Mouse (Mus musculus) kidney, embryonic 16.5 days (tissue): ENCODE measurements around the gene Dgkk. TPM values are rescaled to one million over a fixed set of nuclear protein-coding genes. Genes with fewer than 3 reads are reported as not detected.
"Not testable (repeated sequence)": the region's sequence is repeated elsewhere in the genome, so short reads cannot be mapped to it uniquely, and the experiment has no call there.

Experiments
- ATAC-seq: fragments of 200-750 bp; cut with Nextera tagmentation; 2 replicates; pipeline ENCODE4 v1.8.0; 2017; ENCODE audit warnings: moderate TSS enrichment; ENCODE audit not compliant: low FRiP score, low TSS enrichment
- H3K27ac ChIP-seq: fragments of 300-500 bp; sonication (generic); 2 replicates; pipeline ENCODE4 v1.5.1; 2014; ENCODE audit warnings: low read length
- H3K27me3 ChIP-seq: fragments of 300-500 bp; sonication (generic); 2 replicates; pipeline ENCODE4 v1.6.1; 2014; ENCODE audit warnings: low read length, control low read depth, mixed read lengths; ENCODE audit not compliant: insufficient read depth
- H3K36me3 ChIP-seq: fragments of 300-500 bp; sonication (generic); 2 replicates; pipeline ENCODE4 v1.6.1; 2014; ENCODE audit warnings: low read length, control low read depth, mixed read lengths; ENCODE audit not compliant: insufficient read depth
- H3K4me1 ChIP-seq: fragments of 300-500 bp; sonication (generic); 2 replicates; pipeline ENCODE4 v1.6.1; 2014; ENCODE audit warnings: low read length, control low read depth, mixed read lengths; ENCODE audit not compliant: insufficient read depth
- H3K4me2 ChIP-seq: fragments of 300-500 bp; sonication (generic); replicated peaks from 2 replicates; pipeline ENCODE4 v1.6.1; 2014; ENCODE audit warnings: low read depth, low read length
- H3K4me3 ChIP-seq: fragments of 300-500 bp; sonication (generic); 2 replicates; pipeline ENCODE4 v1.5.1; 2014; ENCODE audit warnings: mild to moderate bottlenecking, low read length
- H3K9ac ChIP-seq: fragments of 300-500 bp; sonication (generic); replicated peaks from 2 replicates; pipeline ENCODE4 v1.6.1; 2014; ENCODE audit warnings: low read length
- H3K9me3 ChIP-seq: fragments of 300-500 bp; sonication (generic); 2 replicates; pipeline ENCODE4 v1.6.1; 2016; ENCODE audit warnings: low read length, control low read depth
- WGBS: fragments of 180-500 bp; shearing (Covaris S2); extraction: QIAGEN DNeasy Blood & Tissue Kit; methylation state at CpG from one replicate; pipeline ENCODE4 v1.1.7; 2014; 5-methylcytosine and 5-hydroxymethylcytosine counted together
- polyA plus RNA-seq: library from polyadenylated mRNA; unstranded; fragments of >200 nt; fragmentation: Nextera tagmentation; extraction: Ambion mirVana; gene quantifications from 2 replicates; pipeline ENCODE4 v1.2.1, GENCODE M21; 2015

Gene Dgkk
- polyA plus RNA-seq, 1 experiment from 2014 or later = 0.21 TPM

DNA sequence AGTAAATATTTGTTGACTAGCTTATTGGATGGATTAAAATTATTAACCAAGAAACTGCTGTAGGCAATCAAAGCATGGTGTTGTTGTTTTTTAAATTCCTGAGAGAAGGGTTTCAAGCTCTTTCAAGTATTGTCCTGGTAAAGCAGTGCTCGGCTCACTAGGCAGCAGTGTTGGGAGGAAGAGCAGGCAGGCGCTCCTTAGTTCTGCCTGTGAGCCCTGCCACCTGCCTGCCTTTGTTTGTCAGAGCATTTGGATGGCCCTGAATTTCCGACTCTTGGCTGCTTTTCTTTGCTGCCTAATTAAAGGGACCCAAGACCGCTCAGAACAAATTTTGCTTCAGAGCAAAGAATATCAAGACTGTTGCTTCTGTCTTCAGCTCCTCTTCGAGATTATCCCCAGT, 114.8 kb downstream of the Dgkk start:
- Histone ChIP-seq H3K27me3 (no peaks in the 10 kb centered on the region), H3K4me2 (no peak overlapping the region), H3K4me1 (no peaks in the 10 kb centered on the region), H3K36me3 (no peaks in the 10 kb centered on the region), H3K4me3 (no peak overlapping the region), H3K27ac (no peak overlapping the region), H3K9ac (no peak overlapping the region), H3K9me3 (no peaks in the 10 kb centered on the region)
- ATAC-seq = 0 out of 2 replicates have a peak, but pooled peaks have one; percentile 51
- WGBS = 30% methylated on average over 5 of the region's 5 CpGs

DNA sequence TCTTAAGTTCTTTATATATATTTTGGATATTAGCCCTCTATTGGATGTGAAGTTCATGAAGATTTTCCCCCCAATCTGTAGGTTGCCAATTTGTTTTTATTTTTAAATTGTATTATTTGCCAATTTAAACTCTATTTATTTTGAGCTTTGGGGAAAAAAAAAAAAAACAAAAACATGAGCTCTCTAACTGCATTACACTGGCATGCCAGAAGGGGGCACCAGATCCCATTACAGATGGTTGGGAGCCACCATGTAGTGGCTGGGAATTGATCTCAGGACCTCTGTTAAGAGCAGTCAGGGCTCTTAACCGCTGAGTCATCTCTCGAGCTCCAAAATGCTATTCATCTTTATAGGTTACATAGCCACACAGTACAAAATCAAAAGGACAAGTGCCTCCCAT, 131.9 kb downstream of the Dgkk start:
- no peaks in the 10 kb centered on the region for H3K9me3 ChIP-seq
- WGBS = 85% methylated on average over 2 of the region's 2 CpGs
- H3K27me3 ChIP-seq = no peaks in the 10 kb centered on the region
- no peak overlapping the region for H3K4me2 ChIP-seq
- H3K36me3 ChIP-seq = no peaks in the 10 kb centered on the region
- no peak overlapping the region for H3K9ac ChIP-seq
- no peaks in the 10 kb centered on the region for H3K4me1 ChIP-seq
- no peak overlapping the region for H3K4me3 ChIP-seq
- no peak for ATAC-seq
- H3K27ac ChIP-seq = no peak overlapping the region

- H3K4me2 ChIP-seq = no peak overlapping the region
- H3K9me3 ChIP-seq = no peaks in the 10 kb centered on the region
- no peaks in the 10 kb centered on the region for H3K27me3 ChIP-seq
- H3K36me3 ChIP-seq = no peaks in the 10 kb centered on the region
- no peak overlapping the region for H3K27ac ChIP-seq
- WGBS = 75% methylated on average over 5 of the region's 5 CpGs
- H3K4me3 ChIP-seq = no peak overlapping the region
- ATAC-seq = no peak
- H3K4me1 ChIP-seq = no peaks in the 10 kb centered on the region
- H3K9ac ChIP-seq = no peak overlapping the region
Measured at GRCm38 (mm10) chrX:6922165-6922564, 143.1 kb downstream of the Dgkk start.

GRCm38 (mm10) chrX:6926224-6926623, 147.1 kb downstream of the Dgkk start:
- WGBS = 78% methylated on average over 4 of the region's 4 CpGs
- no peaks in the 10 kb centered on the region for H3K36me3 ChIP-seq
- H3K9me3 ChIP-seq = no peaks in the 10 kb centered on the region
- H3K9ac ChIP-seq = no peak overlapping the region
- no peak overlapping the region for H3K4me2 ChIP-seq
- H3K27me3 ChIP-seq = no peaks in the 10 kb centered on the region
- H3K4me3 ChIP-seq = no peak overlapping the region
- H3K4me1 ChIP-seq = no peaks in the 10 kb centered on the region
- no peak for ATAC-seq
- H3K27ac ChIP-seq = no peak overlapping the region

DNA sequence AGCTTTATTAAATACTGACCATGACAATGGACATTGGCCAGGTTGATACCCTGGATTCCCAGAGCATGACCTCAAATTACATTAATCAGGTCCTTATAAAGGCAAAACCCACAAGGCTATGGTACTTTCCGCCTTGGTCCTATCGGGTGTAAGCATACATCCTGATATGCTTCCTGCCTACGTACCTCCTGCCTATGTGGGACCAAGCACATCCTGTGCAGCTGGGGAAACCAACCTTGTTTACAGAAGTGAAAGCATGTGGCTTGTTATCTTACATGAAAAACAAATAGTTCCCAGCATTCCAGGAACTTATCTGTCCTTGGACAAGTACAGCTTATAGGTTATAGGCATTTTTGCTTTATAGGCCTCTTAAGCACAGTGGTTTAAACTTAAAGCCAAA, 189.5 kb downstream of the Dgkk start:
- 81% methylated on average over 3 of the region's 3 CpGs for WGBS

GRCm38 (mm10) chrX:6971956-6972355, 192.8 kb downstream of the Dgkk start:
- Histone ChIP-seq H3K9me3 (no peaks in the 10 kb centered on the region), H3K36me3 (no peaks in the 10 kb centered on the region)
- 60% methylated on average over 1 of the region's 1 CpGs for WGBS

More for the DNA sequence above, 189.5 kb downstream of the Dgkk start:
- no peak for ATAC-seq
- H3K4me1 ChIP-seq = no peaks in the 10 kb centered on the region
- no peak overlapping the region for H3K4me2 ChIP-seq
- no peak overlapping the region for H3K27ac ChIP-seq
- H3K9me3 ChIP-seq = no peaks in the 10 kb centered on the region
- H3K27me3 ChIP-seq = no peaks in the 10 kb centered on the region
- no peak overlapping the region for H3K4me3 ChIP-seq
- no peak overlapping the region for H3K9ac ChIP-seq
- no peaks in the 10 kb centered on the region for H3K36me3 ChIP-seq

GRCm38 (mm10) chrX:6983916-6984315, 204.8 kb downstream of the Dgkk start:
- H3K4me3 ChIP-seq, H3K9me3 ChIP-seq, H3K36me3 ChIP-seq, H3K27me3 ChIP-seq, ATAC-seq, H3K9ac ChIP-seq, H3K4me2 ChIP-seq, H3K4me1 ChIP-seq, H3K27ac ChIP-seq: not testable (repeated sequence)
- WGBS = 89% methylated on average over 3 of the region's 4 CpGs

More at GRCm38 (mm10) chrX:6971956-6972355, 192.8 kb downstream of the Dgkk start:
- Histone ChIP-seq H3K4me1 (no peaks in the 10 kb centered on the region), H3K9ac (no peak overlapping the region), H3K4me3 (no peak overlapping the region), H3K4me2 (no peak overlapping the region), H3K27ac (no peak overlapping the region), H3K27me3 (no peaks in the 10 kb centered on the region)
- ATAC-seq = no peak
